Mouse (Mus musculus) heart, embryonic 13.5 days (tissue): Measurements from ENCODE around the gene Agap1. TPM values are rescaled to one million over a fixed set of nuclear protein-coding genes. Genes with fewer than 3 reads are reported as not detected.

Experiments used
- ATAC-seq: fragments of 200-750 bp; cut with Nextera tagmentation; 2 replicates; pipeline ENCODE4 v1.8.0; 2017; ENCODE audit warnings: moderate TSS enrichment; ENCODE audit not compliant: insufficient number of reproducible peaks, low FRiP score, low TSS enrichment; ENCODE audit errors: extremely low read depth
- H3K27ac ChIP-seq: fragments of 300-500 bp; sonication (generic); replicated peaks from 2 replicates; pipeline ENCODE4 v1.5.1; 2015; ENCODE audit warnings: moderate library complexity, mild to moderate bottlenecking, inconsistent platforms
- H3K27me3 ChIP-seq: fragments of 300-500 bp; sonication (generic); replicated peaks from 2 replicates; pipeline ENCODE4 v1.6.1; 2015; ENCODE audit warnings: mild to moderate bottlenecking, inconsistent platforms
- H3K36me3 ChIP-seq: fragments of 300-500 bp; sonication (generic); 2 replicates; pipeline ENCODE4 v1.6.1; 2015; ENCODE audit warnings: mild to moderate bottlenecking, inconsistent platforms
- H3K4me1 ChIP-seq: fragments of 300-500 bp; sonication (generic); 2 replicates; pipeline ENCODE4 v1.6.1; 2015; ENCODE audit warnings: inconsistent platforms
- H3K4me2 ChIP-seq: fragments of 300-500 bp; sonication (generic); 2 replicates; pipeline ENCODE4 v1.6.1; 2015; ENCODE audit warnings: inconsistent platforms, mild to moderate bottlenecking, moderate library complexity
- H3K4me3 ChIP-seq: fragments of 300-500 bp; sonication (generic); 2 replicates; pipeline ENCODE4 v1.5.1; 2015; ENCODE audit warnings: moderate library complexity, mild to moderate bottlenecking, inconsistent platforms
- H3K9ac ChIP-seq: fragments of 300-500 bp; sonication (generic); 2 replicates; pipeline ENCODE4 v1.6.1; 2015; ENCODE audit warnings: inconsistent platforms, mild to moderate bottlenecking, moderate library complexity
- H3K9me3 ChIP-seq: fragments of 300-500 bp; sonication (generic); 2 replicates; pipeline ENCODE4 v1.6.1; 2016; ENCODE audit warnings: inconsistent platforms
- WGBS: fragments of 180-500 bp; shearing (Covaris S2); methylation state at CpG from one replicate; pipeline ENCODE4 v1.1.7; 2015; ENCODE audit warnings: mixed read lengths; 5-methylcytosine and 5-hydroxymethylcytosine counted together
- polyA plus RNA-seq: library from polyadenylated mRNA; unstranded; fragments of >200 nt; fragmentation: Nextera tagmentation; extraction: Ambion mirVana; gene quantifications from 2 replicates; pipeline ENCODE4 v1.2.1, GENCODE M21; 2015

The Agap1 gene
- polyA plus RNA-seq, 1 experiment from 2014 or later: 7.1 TPM

DNA sequence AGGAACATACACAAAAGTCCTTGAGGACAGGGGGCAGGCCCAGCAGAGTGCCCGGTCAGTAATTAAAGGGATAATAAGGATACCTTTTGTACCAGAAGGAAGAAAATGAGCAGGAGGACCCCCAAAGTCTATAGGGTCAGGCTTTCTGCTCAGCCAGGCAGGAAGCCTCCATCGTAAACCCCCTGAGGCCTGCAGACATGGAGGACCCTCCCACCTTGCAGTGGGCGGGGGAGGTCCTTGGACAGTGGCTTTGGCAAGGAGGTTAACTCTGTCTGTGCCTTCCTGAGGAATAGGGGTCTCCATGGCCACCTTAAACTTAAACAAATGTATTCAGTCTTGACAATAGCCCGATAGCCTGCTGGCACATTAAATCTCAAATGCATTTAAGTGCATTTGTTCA, 413.2 kb downstream of the Agap1 start:
- ATAC-seq: no peak
- no peaks in the 10 kb centered on the region for H3K27me3 ChIP-seq
- H3K4me3 ChIP-seq: no peak overlapping the region
- H3K27ac ChIP-seq: no peak overlapping the region
- H3K36me3 ChIP-seq: no peaks in the 10 kb centered on the region
- 59% methylated on average over 4 of the region's 4 CpGs for WGBS
- no peak overlapping the region for H3K4me2 ChIP-seq
- H3K9me3 ChIP-seq: no peaks in the 10 kb centered on the region
- H3K4me1 ChIP-seq: peaks cover 10% of the 10 kb centered on the region
- H3K9ac ChIP-seq: no peak overlapping the region

DNA sequence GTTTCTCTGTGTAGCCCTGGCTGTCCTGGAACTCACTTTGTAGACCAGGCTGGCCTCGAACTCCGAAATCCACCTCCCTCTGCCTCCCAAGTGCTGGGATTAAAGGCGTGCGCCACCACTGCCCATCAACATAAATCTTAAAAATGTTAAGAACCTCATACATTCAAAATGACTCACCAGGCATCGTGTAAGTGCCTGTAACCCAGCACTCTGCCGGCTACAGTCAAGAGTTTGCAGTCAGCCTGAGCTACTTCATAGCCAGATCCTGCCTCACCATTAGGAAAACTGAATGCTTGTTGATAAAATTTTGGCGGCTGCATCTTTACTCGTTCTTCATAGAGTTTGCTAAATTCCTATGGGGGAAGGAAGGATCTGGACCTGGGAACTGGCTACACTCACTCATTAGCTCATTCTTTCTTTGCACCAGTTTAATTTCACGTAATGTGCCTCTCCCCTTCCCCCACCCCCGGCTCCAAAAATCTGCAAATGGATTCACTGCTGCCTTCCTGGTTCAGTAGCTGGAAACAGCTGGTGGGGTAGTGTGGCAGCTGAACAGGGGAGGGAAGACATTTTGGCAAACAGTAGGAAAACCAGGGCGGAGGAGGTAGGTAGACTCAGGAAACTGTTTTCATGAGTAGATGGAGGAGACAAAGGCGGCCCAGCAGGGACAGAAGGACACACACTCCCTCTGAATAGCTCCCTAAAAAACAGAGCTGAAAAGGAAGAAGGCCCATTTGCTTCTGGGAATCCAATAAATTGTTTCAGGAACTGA, 415.7 kb downstream of the Agap1 start:
- 49% methylated on average over 12 of the region's 12 CpGs for WGBS
- peaks cover 10% of the 10 kb centered on the region for H3K4me1 ChIP-seq

DNA sequence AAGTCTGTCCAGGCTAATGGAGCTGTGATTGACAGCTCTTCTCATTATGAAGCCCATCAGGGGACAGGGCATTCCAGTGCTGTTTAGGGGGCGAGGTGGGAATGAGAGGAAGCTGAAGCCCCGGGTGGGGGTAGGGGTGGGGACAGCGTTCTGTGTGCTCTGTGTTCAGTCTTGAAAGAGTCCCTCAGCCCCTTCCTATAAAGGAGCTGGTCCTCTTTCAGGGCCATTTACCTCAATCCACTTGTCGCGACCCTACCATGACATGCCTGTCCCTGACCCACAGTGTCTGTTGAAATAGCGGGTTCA, 416.3 kb downstream of the Agap1 start:
- no peaks in the 10 kb centered on the region for H3K27me3 ChIP-seq
- H3K9me3 ChIP-seq: no peaks in the 10 kb centered on the region
- H3K36me3 ChIP-seq: no peaks in the 10 kb centered on the region
- H3K9ac ChIP-seq: no peak overlapping the region
- no peak overlapping the region for H3K4me2 ChIP-seq
- WGBS: 61% methylated on average over 6 of the region's 6 CpGs
- no peak overlapping the region for H3K4me3 ChIP-seq
- H3K27ac ChIP-seq: no peak overlapping the region
- H3K4me1 ChIP-seq: peaks cover 10% of the 10 kb centered on the region
- ATAC-seq: no peak

More for the DNA sequence above, 415.7 kb downstream of the Agap1 start:
- no peak overlapping the region for H3K4me2 ChIP-seq
- H3K9ac ChIP-seq: no peak overlapping the region
- no peak for ATAC-seq
- no peaks in the 10 kb centered on the region for H3K9me3 ChIP-seq
- no peak overlapping the region for H3K27ac ChIP-seq
- no peak overlapping the region for H3K4me3 ChIP-seq
- H3K36me3 ChIP-seq: no peaks in the 10 kb centered on the region
- no peaks in the 10 kb centered on the region for H3K27me3 ChIP-seq

- Histone ChIP-seq H3K27ac (no peak overlapping the region; the same call in 1 of the 2 replicates), H3K9ac (no peak overlapping the region), H3K4me2 (no peak overlapping the region), H3K27me3 (no peaks in the 10 kb centered on the region), H3K36me3 (no peaks in the 10 kb centered on the region; the same call in 1 of the 2 replicates), H3K4me1 (peaks cover 4% of the 10 kb centered on the region; the same call in 1 of the 2 replicates), H3K9me3 (no peaks in the 10 kb centered on the region), H3K4me3 (no peak overlapping the region)
- WGBS: 46% methylated on average over 5 of the region's 5 CpGs
- ATAC-seq: no peak
Observed at GRCm38 (mm10) chr1:89876346-89877072, 421.9 kb downstream of the Agap1 start.

DNA sequence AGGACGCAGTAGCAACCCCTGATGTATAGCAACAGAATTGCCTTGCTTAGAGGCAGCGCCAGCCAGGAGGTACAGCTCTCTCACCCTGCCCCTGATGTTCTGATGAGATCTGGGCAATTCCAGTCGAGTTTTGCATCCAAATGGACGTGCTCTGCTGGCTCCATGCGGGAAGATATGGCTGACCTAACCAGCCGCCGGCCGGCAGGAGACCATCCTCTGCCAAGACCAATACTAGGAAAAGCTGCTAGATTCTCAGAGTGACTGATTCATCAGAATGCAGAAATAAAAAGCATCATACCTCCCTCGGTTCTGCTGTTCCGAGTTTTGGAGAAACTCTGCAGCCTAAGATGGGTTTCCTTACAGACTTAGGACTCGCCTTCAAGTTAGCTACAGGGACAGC, 423.9 kb downstream of the Agap1 start:
- WGBS: 74% methylated on average over 11 of the region's 11 CpGs
- Histone ChIP-seq H3K4me1 (peaks cover 4% of the 10 kb centered on the region; the same call in 1 of the 2 replicates), H3K4me2 (no peak overlapping the region), H3K9ac (no peak overlapping the region), H3K4me3 (no peak overlapping the region), H3K9me3 (no peaks in the 10 kb centered on the region), H3K27ac (no peak overlapping the region), H3K27me3 (no peaks in the 10 kb centered on the region), H3K36me3 (no peaks in the 10 kb centered on the region; the same call in 1 of the 2 replicates)
- ATAC-seq: no peak

DNA sequence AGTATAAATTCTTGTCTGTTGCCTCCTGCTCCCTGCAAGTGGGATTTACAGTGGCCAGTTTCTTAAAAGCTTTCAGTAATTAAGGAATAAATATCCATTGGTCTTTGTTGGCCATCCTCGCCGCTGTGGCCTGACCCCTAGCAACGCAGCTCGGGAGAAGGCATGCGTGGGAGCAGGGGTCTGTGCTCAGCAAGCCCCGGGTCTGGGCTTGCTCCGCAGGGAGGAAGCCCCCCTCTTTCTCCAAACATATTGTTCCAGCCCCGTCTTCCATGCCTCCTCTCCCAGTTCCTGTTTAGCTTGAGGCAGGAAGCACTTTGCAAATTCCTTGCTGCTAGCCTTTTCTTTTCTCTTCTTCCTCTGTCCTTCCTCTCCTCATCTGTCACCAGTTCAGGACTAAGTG, 425.6 kb downstream of the Agap1 start:
- WGBS: 52% methylated on average over 8 of the region's 8 CpGs
- H3K4me3 ChIP-seq: no peak overlapping the region
- no peaks in the 10 kb centered on the region for H3K27me3 ChIP-seq
- peaks cover 11% of the 10 kb centered on the region; the same call in 1 of the 2 replicates for H3K4me1 ChIP-seq
- no peaks in the 10 kb centered on the region for H3K9me3 ChIP-seq
- no peak for ATAC-seq
- no peak overlapping the region; the same call in 1 of the 2 replicates for H3K27ac ChIP-seq
- no peak overlapping the region for H3K4me2 ChIP-seq
- H3K36me3 ChIP-seq: no peaks in the 10 kb centered on the region; the same call in 1 of the 2 replicates
- no peak overlapping the region for H3K9ac ChIP-seq

GRCm38 (mm10) chr1:89880834-89881233, 426.2 kb downstream of the Agap1 start:
- WGBS: 70% methylated on average over 10 of the region's 10 CpGs
- no peak overlapping the region; the same call in 1 of the 2 replicates for H3K27ac ChIP-seq
- H3K4me2 ChIP-seq: no peak overlapping the region
- H3K36me3 ChIP-seq: no peaks in the 10 kb centered on the region; the same call in 1 of the 2 replicates
- H3K9ac ChIP-seq: no peak overlapping the region
- peaks cover 17% of the 10 kb centered on the region for H3K4me1 ChIP-seq
- ATAC-seq: no peak
- H3K9me3 ChIP-seq: no peaks in the 10 kb centered on the region
- no peak overlapping the region for H3K4me3 ChIP-seq
- H3K27me3 ChIP-seq: no peaks in the 10 kb centered on the region

DNA sequence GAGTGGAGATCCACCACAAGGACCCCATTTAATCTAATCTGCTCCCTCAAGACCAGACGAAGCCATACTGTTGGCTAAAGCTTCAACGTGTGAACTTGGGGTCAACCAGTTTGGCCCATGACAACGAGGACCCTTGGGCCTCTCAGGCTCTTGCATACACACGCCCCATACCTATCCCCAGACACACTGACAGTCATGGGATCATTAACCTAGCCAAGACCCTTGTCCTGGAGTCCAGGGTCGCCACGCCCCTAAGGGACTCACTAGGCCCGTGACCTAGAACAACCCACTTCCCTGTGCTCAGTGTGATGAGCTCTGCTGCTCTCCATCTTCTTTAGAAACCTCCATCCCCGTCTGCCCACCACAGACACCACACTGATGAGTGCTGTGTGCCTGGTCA, 429.7 kb downstream of the Agap1 start:
- Histone ChIP-seq H3K9me3 (no peaks in the 10 kb centered on the region), H3K4me3 (no peak overlapping the region), H3K36me3 (peaks cover 14% of the 10 kb centered on the region), H3K9ac (no peak overlapping the region), H3K27me3 (no peaks in the 10 kb centered on the region), H3K4me1 (peaks cover 19% of the 10 kb centered on the region), H3K27ac (no peak overlapping the region), H3K4me2 (no peak overlapping the region)
- ATAC-seq: no peak
- 89% methylated on average over 8 of the region's 8 CpGs for WGBS

GRCm38 (mm10) chr1:89885696-89886095, 431.1 kb downstream of the Agap1 start:
- no peak for ATAC-seq
- H3K4me1 ChIP-seq: peaks cover 15% of the 10 kb centered on the region
- H3K36me3 ChIP-seq: peaks cover 26% of the 10 kb centered on the region
- no peaks in the 10 kb centered on the region for H3K9me3 ChIP-seq
- H3K4me3 ChIP-seq: no peak overlapping the region
- no peak overlapping the region for H3K27ac ChIP-seq
- WGBS: 44% methylated on average over 4 of the region's 4 CpGs
- no peak overlapping the region for H3K9ac ChIP-seq
- H3K27me3 ChIP-seq: no peaks in the 10 kb centered on the region
- no peak overlapping the region for H3K4me2 ChIP-seq

DNA sequence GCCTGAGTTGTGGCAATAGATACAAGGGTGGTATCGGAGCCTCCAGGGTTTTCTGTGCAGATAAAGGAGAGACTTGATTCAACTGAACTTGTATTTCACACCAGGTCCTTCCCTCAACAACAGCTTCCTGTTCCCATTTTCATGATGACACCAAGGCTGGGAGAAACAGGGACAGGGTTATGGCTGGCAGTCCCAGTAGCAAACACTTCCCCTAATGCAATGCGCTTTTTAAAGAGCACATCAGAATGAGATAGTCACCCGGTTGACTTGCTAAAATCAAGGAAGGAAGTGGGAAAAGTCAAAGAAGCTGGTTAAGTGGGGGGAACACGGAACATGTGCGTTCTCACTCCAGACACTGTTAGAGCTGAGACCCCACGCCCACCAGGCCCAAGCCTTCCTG, 436.8 kb downstream of the Agap1 start:
- H3K27ac ChIP-seq: no peak overlapping the region
- whole genome bisulfite sequencing: 69% methylated on average over 6 of the region's 6 CpGs
- H3K9ac ChIP-seq: no peak overlapping the region
- no peak for ATAC-seq
- no peaks in the 10 kb centered on the region for H3K9me3 ChIP-seq
- peaks cover 33% of the 10 kb centered on the region for H3K36me3 ChIP-seq
- H3K4me2 ChIP-seq: no peak overlapping the region
- no peaks in the 10 kb centered on the region for H3K27me3 ChIP-seq
- no peaks in the 10 kb centered on the region for H3K4me1 ChIP-seq
- H3K4me3 ChIP-seq: no peak overlapping the region

GRCm38 (mm10) chr1:89892281-89892680, 437.7 kb downstream of the Agap1 start:
- no peak for ATAC-seq
- no peak overlapping the region for H3K27ac ChIP-seq
- H3K4me2 ChIP-seq: no peak overlapping the region
- peaks cover 33% of the 10 kb centered on the region for H3K36me3 ChIP-seq
- no peak overlapping the region for H3K9ac ChIP-seq
- no peak overlapping the region for H3K4me3 ChIP-seq
- no peaks in the 10 kb centered on the region for H3K9me3 ChIP-seq
- no peaks in the 10 kb centered on the region for H3K4me1 ChIP-seq
- WGBS: 67% methylated on average over 7 of the region's 7 CpGs
- H3K27me3 ChIP-seq: no peaks in the 10 kb centered on the region
